Mouse (Mus musculus): ENCODE data around the gene Cptp. TPM values are rescaled to one million over a fixed set of nuclear protein-coding genes. Genes with fewer than 3 reads are reported as not detected.

Gene Cptp
- polyA plus RNA-seq, 1 experiment from 2014 or later: 22.7 TPM

DNA sequence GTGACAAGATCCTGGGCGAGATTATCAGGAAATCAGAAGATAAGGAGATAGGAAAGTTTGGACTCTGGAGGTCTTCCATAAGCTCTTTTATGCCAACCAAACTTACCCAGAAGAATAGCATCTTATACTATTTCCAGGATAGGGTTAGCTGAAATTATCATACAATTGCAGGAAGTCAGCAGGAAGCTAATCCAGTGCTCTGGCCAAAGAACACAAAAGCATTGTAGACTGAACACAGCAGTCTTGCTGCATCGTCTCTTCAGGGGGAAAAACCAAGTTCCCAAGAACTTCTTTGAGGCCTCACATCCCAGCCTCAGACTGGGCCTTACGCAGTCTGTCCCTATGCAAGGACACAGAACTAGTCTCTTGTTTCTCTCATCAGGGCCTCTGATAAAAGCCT lies 14.3 kb upstream of the Cptp start:
- ATAC-seq (ENCODE audit: low FRiP score) (no peak), DNase-seq (ENCODE audit: low spot score) (no peak)
- no peak overlapping the region for H3K4me3 ChIP-seq (ENCODE audit: low read depth, low read length)
- H3K9ac ChIP-seq (ENCODE audit: low read depth, low read length): no peak overlapping the region
- H3K36me3 ChIP-seq (ENCODE audit: control insufficient read depth, insufficient read depth, low read length): peaks cover 15% of the 10 kb centered on the region
- WGBS: 84% methylated on average over 3 of the region's 3 CpGs
- H3K27me3 ChIP-seq (ENCODE audit: control insufficient read depth, insufficient read depth, low read length): no peaks in the 10 kb centered on the region
- no peaks in the 10 kb centered on the region for H3K4me1 ChIP-seq (replicated peaks; ENCODE audit: control insufficient read depth, insufficient read depth, low read length)
- no peaks in the 10 kb centered on the region for H3K9me3 ChIP-seq (ENCODE audit: control insufficient read depth, low read length)
- H3K4me2 ChIP-seq (replicated peaks; ENCODE audit: low read depth, low read length): no peak overlapping the region
- H3K27ac ChIP-seq (ENCODE audit: low read depth, low read length): no peak overlapping the region

DNA sequence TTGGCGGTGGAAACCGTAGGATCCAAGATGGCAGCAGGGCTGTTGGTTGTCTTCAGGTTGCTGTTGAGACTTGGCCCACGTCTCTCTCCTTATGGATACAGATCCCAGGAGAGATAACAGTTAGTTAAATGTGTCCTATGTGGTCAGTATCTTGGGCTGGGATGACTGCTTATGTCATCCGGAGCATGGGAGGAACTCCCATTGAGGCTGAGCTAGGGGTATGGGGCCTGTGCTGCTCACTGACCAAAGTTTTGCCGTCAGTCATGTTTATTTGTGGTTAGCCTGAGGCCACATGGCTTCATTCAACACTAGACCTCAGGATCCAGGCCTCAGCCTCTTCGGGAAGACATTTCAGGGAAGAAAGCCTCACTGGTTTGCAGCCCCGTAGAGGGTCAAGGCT lies 2.2 kb upstream of the Cptp start:
- no peak for ATAC-seq (ENCODE audit: low FRiP score)
- H3K9me3 ChIP-seq (ENCODE audit: control insufficient read depth, low read length): no peaks in the 10 kb centered on the region
- 0 out of 2 replicates have a peak, but pooled peaks cover 3% of the 10 kb centered on the region for H3K4me1 ChIP-seq (replicated peaks; ENCODE audit: control insufficient read depth, insufficient read depth, low read length)
- H3K4me2 ChIP-seq (replicated peaks; ENCODE audit: low read depth, low read length): no peak overlapping the region
- no peak overlapping the region for H3K9ac ChIP-seq (ENCODE audit: low read depth, low read length)
- H3K4me3 ChIP-seq (ENCODE audit: low read depth, low read length): no peak overlapping the region
- H3K27me3 ChIP-seq (ENCODE audit: control insufficient read depth, insufficient read depth, low read length): no peaks in the 10 kb centered on the region
- 93% methylated on average over 7 of the region's 7 CpGs for WGBS
- H3K27ac ChIP-seq (ENCODE audit: low read depth, low read length): no peak overlapping the region
- H3K36me3 ChIP-seq (ENCODE audit: control insufficient read depth, insufficient read depth, low read length): peaks cover 11% of the 10 kb centered on the region
- no peak for DNase-seq (ENCODE audit: low spot score)

DNA sequence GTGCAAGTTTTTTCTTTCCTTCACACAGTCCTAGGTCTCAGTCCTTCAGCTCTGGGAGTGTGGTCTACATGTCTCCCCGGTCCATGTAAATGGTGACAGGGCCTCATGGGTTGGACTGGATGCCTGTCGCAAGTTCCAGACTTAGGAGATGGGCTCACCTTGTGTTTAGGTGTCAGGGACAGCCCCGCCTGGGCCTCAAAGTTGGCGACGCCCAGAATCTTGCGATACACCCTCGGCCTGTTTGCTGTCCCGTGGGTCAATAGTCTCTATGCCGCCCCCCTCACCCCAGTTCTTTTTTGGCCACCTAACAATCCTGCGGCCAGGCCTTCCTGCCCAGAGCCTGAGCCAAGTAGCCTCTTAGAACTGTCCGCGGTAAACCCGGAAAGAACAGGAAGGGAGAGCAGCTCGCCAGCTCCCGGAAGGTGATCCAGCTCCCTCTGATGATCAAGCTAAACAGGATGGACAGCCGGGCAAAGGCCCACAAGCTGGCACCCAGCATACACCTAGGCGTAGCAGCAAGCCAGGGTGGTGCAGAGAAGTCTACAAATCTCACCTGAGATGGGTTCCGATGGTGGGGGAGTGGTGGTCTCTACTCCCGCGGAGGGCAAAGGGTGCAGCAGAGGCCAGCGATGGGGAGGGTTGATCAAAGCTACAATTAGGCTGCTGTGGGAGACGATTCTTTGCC lies 484 bp downstream of the Cptp start:
- Histone ChIP-seq H3K27ac (ENCODE audit: low read depth, low read length) (no peak overlapping the region), H3K9ac (ENCODE audit: low read depth, low read length) (peak overlapping the region; percentile 81), H3K4me3 (ENCODE audit: low read depth, low read length) (peak overlapping the region; percentile 85), H3K27me3 (ENCODE audit: control insufficient read depth, insufficient read depth, low read length) (no peaks in the 10 kb centered on the region), H3K4me2 (replicated peaks; ENCODE audit: low read depth, low read length) (peak overlapping the region; percentile 91), H3K36me3 (ENCODE audit: control insufficient read depth, insufficient read depth, low read length) (peaks cover 5% of the 10 kb centered on the region; the same call in 1 of the 2 replicates), H3K4me1 (replicated peaks; ENCODE audit: control insufficient read depth, insufficient read depth, low read length) (0 out of 2 replicates have a peak, but pooled peaks cover 3% of the 10 kb centered on the region), H3K9me3 (ENCODE audit: control insufficient read depth, low read length) (no peaks in the 10 kb centered on the region)
- no peak for DNase-seq (ENCODE audit: low spot score)
- 13% methylated on average over 22 of the region's 22 CpGs for WGBS
- no peak for ATAC-seq (ENCODE audit: low FRiP score)

DNA sequence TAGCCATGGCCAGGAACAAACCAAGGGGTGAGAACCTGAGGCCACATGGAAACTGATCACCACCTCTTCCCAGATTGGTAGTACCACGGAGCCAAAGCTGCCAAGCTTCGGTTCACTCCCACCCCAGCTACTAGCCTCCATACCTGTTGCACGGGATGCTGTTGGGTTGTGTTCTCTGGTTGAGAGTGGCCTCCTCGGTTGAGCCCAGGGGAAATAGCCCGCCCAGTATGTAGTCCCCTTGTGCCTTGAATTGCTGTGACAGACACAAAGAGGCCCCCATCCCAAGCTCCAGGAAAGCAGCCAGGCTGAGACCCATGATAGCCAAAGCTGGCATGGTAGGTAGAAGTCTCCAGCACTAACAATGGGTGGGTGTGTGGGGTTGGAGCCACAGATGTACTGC lies 6.2 kb downstream of the Cptp start, which contains the start of gene Tas1r3:
Tas1r3 (minus strand) TSS at position 362 of the 400 bp plus-strand sequence.
- Histone ChIP-seq H3K27me3 (ENCODE audit: control insufficient read depth, insufficient read depth, low read length) (no peaks in the 10 kb centered on the region), H3K36me3 (ENCODE audit: control insufficient read depth, insufficient read depth, low read length) (0 out of 2 replicates have a peak, but pooled peaks cover under 1% of the 10 kb centered on the region), H3K4me2 (replicated peaks; ENCODE audit: low read depth, low read length) (no peak within 1 kb of the TSS), H3K9me3 (ENCODE audit: control insufficient read depth, low read length) (no peaks in the 10 kb centered on the region), H3K4me1 (replicated peaks; ENCODE audit: control insufficient read depth, insufficient read depth, low read length) (no peaks in the 10 kb centered on the region), H3K27ac (ENCODE audit: low read depth, low read length) (no peak within 1 kb of the TSS), H3K9ac (ENCODE audit: low read depth, low read length) (no peak within 1 kb of the TSS), H3K4me3 (ENCODE audit: low read depth, low read length) (no peak within 1 kb of the TSS)
- WGBS: 81% methylated on average over 5 of the region's 5 CpGs
- ATAC-seq (ENCODE audit: low FRiP score): no peak
- no peak for DNase-seq (ENCODE audit: low spot score)

DNA sequence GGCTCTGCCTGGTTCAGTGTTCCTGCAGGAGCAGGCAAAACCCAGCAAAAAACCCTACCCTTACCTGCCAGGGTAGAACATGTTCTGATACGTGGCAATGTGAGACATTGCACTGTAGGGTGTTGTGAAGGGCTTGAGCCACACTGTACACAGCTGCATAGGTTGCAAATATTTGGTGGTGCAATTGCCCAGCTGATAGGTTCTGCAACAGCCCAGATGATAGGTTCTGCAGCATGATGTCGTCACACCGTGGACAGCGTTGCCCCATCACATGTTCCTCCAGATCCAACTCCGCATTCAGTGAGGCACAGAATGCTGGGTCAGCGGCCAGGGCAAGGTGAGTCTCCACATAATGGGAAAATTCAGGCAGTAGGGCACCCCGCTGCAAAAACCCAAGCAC lies 7.5 kb downstream of the Cptp start:
- Histone ChIP-seq H3K4me2 (replicated peaks; ENCODE audit: low read depth, low read length) (no peak overlapping the region), H3K4me1 (replicated peaks; ENCODE audit: control insufficient read depth, insufficient read depth, low read length) (no peaks in the 10 kb centered on the region), H3K27ac (ENCODE audit: low read depth, low read length) (no peak overlapping the region), H3K9me3 (ENCODE audit: control insufficient read depth, low read length) (no peaks in the 10 kb centered on the region), H3K36me3 (ENCODE audit: control insufficient read depth, insufficient read depth, low read length) (0 out of 2 replicates have a peak, but pooled peaks cover 4% of the 10 kb centered on the region), H3K4me3 (ENCODE audit: low read depth, low read length) (no peak overlapping the region), H3K27me3 (ENCODE audit: control insufficient read depth, insufficient read depth, low read length) (no peaks in the 10 kb centered on the region), H3K9ac (ENCODE audit: low read depth, low read length) (no peak overlapping the region)
- WGBS: 92% methylated on average over 7 of the region's 7 CpGs
- ATAC-seq (ENCODE audit: low FRiP score) (no peak), DNase-seq (ENCODE audit: low spot score) (no peak)

DNA sequence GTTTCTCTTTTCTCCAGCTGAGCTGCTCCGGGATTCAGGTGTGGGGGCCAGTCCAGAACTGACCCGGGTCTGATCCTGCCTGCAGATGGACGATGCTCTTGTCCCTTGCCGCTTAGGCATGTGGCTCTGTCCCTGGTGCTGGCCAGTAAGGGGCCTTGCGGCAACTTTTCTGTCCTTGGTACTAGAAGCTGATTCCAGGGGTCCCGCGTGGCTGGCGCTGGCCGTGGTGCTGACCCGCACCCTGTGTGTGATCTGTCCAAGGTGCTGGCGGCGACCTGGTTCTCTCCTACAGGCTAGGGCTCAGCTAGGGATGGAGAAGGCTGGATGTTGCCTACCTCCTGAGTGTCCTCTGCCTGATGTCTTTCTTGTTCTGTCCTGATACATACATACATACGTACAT lies 9.9 kb downstream of the Cptp start:
- DNase-seq (ENCODE audit: low spot score): peak; percentile 70
- no peaks in the 10 kb centered on the region for H3K9me3 ChIP-seq (ENCODE audit: control insufficient read depth, low read length)
- WGBS: 34% methylated on average over 13 of the region's 13 CpGs
- no peak overlapping the region for H3K4me2 ChIP-seq (replicated peaks; ENCODE audit: low read depth, low read length)
- H3K4me1 ChIP-seq (replicated peaks; ENCODE audit: control insufficient read depth, insufficient read depth, low read length): no peaks in the 10 kb centered on the region
- H3K27ac ChIP-seq (ENCODE audit: low read depth, low read length): no peak overlapping the region
- no peak overlapping the region for H3K9ac ChIP-seq (ENCODE audit: low read depth, low read length)
- H3K4me3 ChIP-seq (ENCODE audit: low read depth, low read length): no peak overlapping the region
- H3K27me3 ChIP-seq (ENCODE audit: control insufficient read depth, insufficient read depth, low read length): no peaks in the 10 kb centered on the region
- 0 out of 2 replicates have a peak, but pooled peaks have one; percentile 4 for ATAC-seq (ENCODE audit: low FRiP score)
- H3K36me3 ChIP-seq (ENCODE audit: control insufficient read depth, insufficient read depth, low read length): peaks cover 9% of the 10 kb centered on the region; the same call in 1 of the 2 replicates

DNA sequence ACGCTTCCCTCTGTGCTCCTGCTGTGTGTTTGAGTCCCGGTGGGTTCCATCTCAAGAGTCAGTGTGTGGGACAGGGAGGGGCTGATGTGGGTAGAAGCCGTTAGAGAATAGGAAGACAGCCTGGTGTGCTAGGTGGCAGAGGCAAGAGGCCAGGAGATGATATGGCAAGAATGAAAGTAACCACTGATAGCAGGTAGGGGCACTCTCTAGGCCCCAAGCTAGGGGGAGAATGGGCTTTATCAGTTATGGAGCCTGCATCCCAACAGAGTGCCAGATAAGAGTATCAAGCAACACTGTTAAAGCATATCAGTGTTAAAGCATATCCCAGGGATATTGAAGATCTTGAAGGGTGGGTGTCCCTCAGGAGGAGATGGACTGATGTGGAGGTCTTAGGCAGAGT lies 12.4 kb downstream of the Cptp start:
- Histone ChIP-seq H3K4me2 (replicated peaks; ENCODE audit: low read depth, low read length) (no peak overlapping the region), H3K4me1 (replicated peaks; ENCODE audit: control insufficient read depth, insufficient read depth, low read length) (no peaks in the 10 kb centered on the region), H3K9ac (ENCODE audit: low read depth, low read length) (no peak overlapping the region), H3K4me3 (ENCODE audit: low read depth, low read length) (no peak overlapping the region), H3K27me3 (ENCODE audit: control insufficient read depth, insufficient read depth, low read length) (no peaks in the 10 kb centered on the region), H3K9me3 (ENCODE audit: control insufficient read depth, low read length) (no peaks in the 10 kb centered on the region), H3K36me3 (ENCODE audit: control insufficient read depth, insufficient read depth, low read length) (peaks cover 9% of the 10 kb centered on the region; the same call in 1 of the 2 replicates), H3K27ac (ENCODE audit: low read depth, low read length) (no peak overlapping the region)
- ATAC-seq (ENCODE audit: low FRiP score): no peak
- WGBS: 86% methylated on average over 3 of the region's 3 CpGs
- no peak for DNase-seq (ENCODE audit: low spot score)

DNA sequence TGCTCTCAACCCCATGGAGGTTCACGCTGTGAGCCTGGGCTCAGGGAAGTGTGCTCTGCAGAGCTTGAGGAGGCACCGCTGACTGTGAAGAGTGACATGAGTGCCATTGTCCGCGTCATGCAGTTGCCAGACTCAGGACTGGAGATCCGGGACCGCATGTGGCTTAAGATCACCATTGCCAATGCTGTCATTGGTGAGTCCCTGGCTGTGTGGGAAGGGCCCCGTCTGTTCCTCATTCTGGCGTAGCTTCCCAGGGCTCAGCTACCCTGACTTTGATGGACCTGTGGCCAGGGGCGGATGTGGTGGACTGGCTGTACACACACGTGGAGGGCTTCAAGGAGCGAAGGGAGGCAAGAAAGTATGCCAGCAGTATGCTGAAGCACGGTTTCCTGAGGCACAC lies 13.2 kb downstream of the Cptp start:
- DNase-seq (ENCODE audit: low spot score) (no peak), ATAC-seq (ENCODE audit: low FRiP score) (no peak)
- WGBS: 91% methylated on average over 12 of the region's 12 CpGs
- no peaks in the 10 kb centered on the region for H3K9me3 ChIP-seq (ENCODE audit: control insufficient read depth, low read length)
- no peak overlapping the region for H3K4me2 ChIP-seq (replicated peaks; ENCODE audit: low read depth, low read length)
- no peak overlapping the region for H3K9ac ChIP-seq (ENCODE audit: low read depth, low read length)
- H3K27me3 ChIP-seq (ENCODE audit: control insufficient read depth, insufficient read depth, low read length): no peaks in the 10 kb centered on the region
- no peak overlapping the region for H3K27ac ChIP-seq (ENCODE audit: low read depth, low read length)
- peaks cover 9% of the 10 kb centered on the region; the same call in 1 of the 2 replicates for H3K36me3 ChIP-seq (ENCODE audit: control insufficient read depth, insufficient read depth, low read length)
- H3K4me1 ChIP-seq (replicated peaks; ENCODE audit: control insufficient read depth, insufficient read depth, low read length): no peaks in the 10 kb centered on the region
- no peak overlapping the region for H3K4me3 ChIP-seq (ENCODE audit: low read depth, low read length)

DNA sequence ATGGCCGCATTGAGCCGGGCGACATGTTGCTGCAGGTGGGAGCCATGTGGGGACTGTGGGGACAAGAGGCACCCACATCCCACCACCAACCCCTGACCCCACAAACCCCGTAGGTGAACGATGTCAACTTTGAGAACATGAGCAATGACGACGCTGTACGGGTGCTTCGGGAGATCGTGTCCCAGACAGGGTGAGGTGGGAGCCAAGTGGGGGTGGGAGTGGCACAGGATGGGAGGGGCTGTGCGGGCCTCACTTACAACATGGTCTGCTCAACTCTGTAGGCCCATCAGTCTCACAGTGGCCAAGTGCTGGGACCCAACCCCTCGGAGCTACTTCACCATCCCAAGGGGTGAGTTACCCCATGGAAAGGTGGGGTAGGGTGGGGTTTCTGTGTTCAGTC lies 14.2 kb downstream of the Cptp start:
- no peak overlapping the region for H3K27ac ChIP-seq (ENCODE audit: low read depth, low read length)
- H3K9ac ChIP-seq (ENCODE audit: low read depth, low read length): no peak overlapping the region
- H3K4me3 ChIP-seq (ENCODE audit: low read depth, low read length): no peak overlapping the region
- H3K9me3 ChIP-seq (ENCODE audit: control insufficient read depth, low read length): no peaks in the 10 kb centered on the region
- 94% methylated on average over 12 of the region's 12 CpGs for WGBS
- no peaks in the 10 kb centered on the region for H3K27me3 ChIP-seq (ENCODE audit: control insufficient read depth, insufficient read depth, low read length)
- no peak overlapping the region for H3K4me2 ChIP-seq (replicated peaks; ENCODE audit: low read depth, low read length)
- DNase-seq (ENCODE audit: low spot score): no peak
- H3K4me1 ChIP-seq (replicated peaks; ENCODE audit: control insufficient read depth, insufficient read depth, low read length): no peaks in the 10 kb centered on the region
- ATAC-seq (ENCODE audit: low FRiP score): no peak
- peaks cover 9% of the 10 kb centered on the region; the same call in 1 of the 2 replicates for H3K36me3 ChIP-seq (ENCODE audit: control insufficient read depth, insufficient read depth, low read length)
